Mouse (Mus musculus): ENCODE data around the gene Mob4. TPM values are rescaled to one million over a fixed set of nuclear protein-coding genes. Genes with fewer than 3 reads are reported as not detected.

Mob4 gene
- polyA plus RNA-seq, 1 experiment from 2014 or later = 183 TPM

- Histone ChIP-seq H3K27ac (ENCODE audit: low read depth, low read length) (no peak overlapping the region), H3K4me2 (replicated peaks; ENCODE audit: low read depth, low read length) (peak overlapping the region; percentile 70), H3K9me3 (ENCODE audit: control insufficient read depth, low read length) (no peaks in the 10 kb centered on the region), H3K4me3 (ENCODE audit: low read depth, low read length) (peak overlapping the region; percentile 91), H3K27me3 (ENCODE audit: control insufficient read depth, insufficient read depth, low read length) (no peaks in the 10 kb centered on the region), H3K36me3 (ENCODE audit: control insufficient read depth, insufficient read depth, low read length) (no peaks in the 10 kb centered on the region), H3K4me1 (replicated peaks; ENCODE audit: control insufficient read depth, insufficient read depth, low read length) (0 out of 2 replicates have a peak, but pooled peaks cover 2% of the 10 kb centered on the region), H3K9ac (ENCODE audit: low read depth, low read length) (peak overlapping the region; percentile 73; the same call in 1 of the 2 replicates)
- WGBS = 91% methylated on average over 5 of the region's 5 CpGs
- DNase-seq (ENCODE audit: low spot score) (no peak), ATAC-seq (ENCODE audit: low FRiP score) (no peak)
These were observed 41.5 kb upstream of the Mob4 start for GRCm38 (mm10) chr1:55089498-55090064.

DNA sequence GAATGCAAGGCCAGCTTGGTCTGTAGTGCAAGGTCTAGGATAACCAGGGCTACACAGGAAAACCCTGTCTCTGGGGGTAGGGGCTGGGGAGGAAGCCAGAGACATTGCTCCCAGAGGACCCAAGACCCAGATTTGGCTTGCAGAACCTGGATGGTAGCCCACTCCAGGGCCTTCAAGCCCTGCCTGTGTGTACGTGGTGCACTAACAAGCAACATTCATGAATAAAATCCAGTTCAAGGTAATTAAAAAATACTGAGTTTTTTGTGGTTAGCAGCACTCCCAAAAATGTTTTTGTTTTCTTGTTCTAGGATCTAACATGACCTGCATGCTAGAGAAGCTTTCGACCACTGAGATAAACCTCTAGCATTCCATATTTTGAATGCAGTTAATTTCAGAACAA is 39.0 kb upstream of the Mob4 start:
- H3K4me3 ChIP-seq (ENCODE audit: low read depth, low read length) = no peak overlapping the region
- ATAC-seq (ENCODE audit: low FRiP score) (no peak), DNase-seq (ENCODE audit: low spot score) (no peak)
- no peaks in the 10 kb centered on the region for H3K9me3 ChIP-seq (ENCODE audit: control insufficient read depth, low read length)
- no peaks in the 10 kb centered on the region for H3K36me3 ChIP-seq (ENCODE audit: control insufficient read depth, insufficient read depth, low read length)
- H3K4me1 ChIP-seq (replicated peaks; ENCODE audit: control insufficient read depth, insufficient read depth, low read length) = 0 out of 2 replicates have a peak, but pooled peaks cover 2% of the 10 kb centered on the region
- no peak overlapping the region for H3K4me2 ChIP-seq (replicated peaks; ENCODE audit: low read depth, low read length)
- H3K27me3 ChIP-seq (ENCODE audit: control insufficient read depth, insufficient read depth, low read length) = no peaks in the 10 kb centered on the region
- H3K9ac ChIP-seq (ENCODE audit: low read depth, low read length) = no peak overlapping the region
- H3K27ac ChIP-seq (ENCODE audit: low read depth, low read length) = no peak overlapping the region
- 91% methylated on average over 2 of the region's 2 CpGs for WGBS

- Histone ChIP-seq H3K4me1 (replicated peaks; ENCODE audit: control insufficient read depth, insufficient read depth, low read length) (0 out of 2 replicates have a peak, but pooled peaks cover 2% of the 10 kb centered on the region), H3K4me2 (replicated peaks; ENCODE audit: low read depth, low read length) (no peak overlapping the region), H3K36me3 (ENCODE audit: control insufficient read depth, insufficient read depth, low read length) (no peaks in the 10 kb centered on the region), H3K9ac (ENCODE audit: low read depth, low read length) (no peak overlapping the region), H3K27me3 (ENCODE audit: control insufficient read depth, insufficient read depth, low read length) (no peaks in the 10 kb centered on the region), H3K4me3 (ENCODE audit: low read depth, low read length) (no peak overlapping the region), H3K27ac (ENCODE audit: low read depth, low read length) (no peak overlapping the region), H3K9me3 (ENCODE audit: control insufficient read depth, low read length) (no peaks in the 10 kb centered on the region)
- WGBS = 81% methylated on average over 1 of the region's 1 CpGs
- ATAC-seq (ENCODE audit: low FRiP score) (no peak), DNase-seq (ENCODE audit: low spot score) (no peak)
These were observed 38.6 kb upstream of the Mob4 start for GRCm38 (mm10) chr1:55092469-55092868.

GRCm38 (mm10) chr1:55106919-55107585 is 24.0 kb upstream of the Mob4 start:
- H3K4me1 ChIP-seq (replicated peaks; ENCODE audit: control insufficient read depth, insufficient read depth, low read length) = no peaks in the 10 kb centered on the region
- no peak overlapping the region for H3K4me2 ChIP-seq (replicated peaks; ENCODE audit: low read depth, low read length)
- H3K27me3 ChIP-seq (ENCODE audit: control insufficient read depth, insufficient read depth, low read length) = no peaks in the 10 kb centered on the region
- no peaks in the 10 kb centered on the region for H3K9me3 ChIP-seq (ENCODE audit: control insufficient read depth, low read length)
- no peak overlapping the region for H3K4me3 ChIP-seq (ENCODE audit: low read depth, low read length)
- no peak overlapping the region for H3K27ac ChIP-seq (ENCODE audit: low read depth, low read length)
- H3K36me3 ChIP-seq (ENCODE audit: control insufficient read depth, insufficient read depth, low read length) = no peaks in the 10 kb centered on the region
- 89% methylated on average over 9 of the region's 9 CpGs for WGBS
- ATAC-seq (ENCODE audit: low FRiP score) = no peak
- H3K9ac ChIP-seq (ENCODE audit: low read depth, low read length) = no peak overlapping the region
- DNase-seq (ENCODE audit: low spot score) = no peak

- no peak overlapping the region for H3K4me2 ChIP-seq (replicated peaks; ENCODE audit: low read depth, low read length)
- DNase-seq (ENCODE audit: low spot score) (no peak), ATAC-seq (ENCODE audit: low FRiP score) (no peak)
- no peaks in the 10 kb centered on the region for H3K4me1 ChIP-seq (replicated peaks; ENCODE audit: control insufficient read depth, insufficient read depth, low read length)
- H3K27ac ChIP-seq (ENCODE audit: low read depth, low read length) = no peak overlapping the region
- H3K9me3 ChIP-seq (ENCODE audit: control insufficient read depth, low read length) = no peaks in the 10 kb centered on the region
- no peaks in the 10 kb centered on the region for H3K36me3 ChIP-seq (ENCODE audit: control insufficient read depth, insufficient read depth, low read length)
- WGBS = 85% methylated on average over 1 of the region's 1 CpGs
- H3K4me3 ChIP-seq (ENCODE audit: low read depth, low read length) = no peak overlapping the region
- H3K9ac ChIP-seq (ENCODE audit: low read depth, low read length) = no peak overlapping the region
- H3K27me3 ChIP-seq (ENCODE audit: control insufficient read depth, insufficient read depth, low read length) = no peaks in the 10 kb centered on the region
These were observed 23.4 kb upstream of the Mob4 start for GRCm38 (mm10) chr1:55107644-55108043.

DNA sequence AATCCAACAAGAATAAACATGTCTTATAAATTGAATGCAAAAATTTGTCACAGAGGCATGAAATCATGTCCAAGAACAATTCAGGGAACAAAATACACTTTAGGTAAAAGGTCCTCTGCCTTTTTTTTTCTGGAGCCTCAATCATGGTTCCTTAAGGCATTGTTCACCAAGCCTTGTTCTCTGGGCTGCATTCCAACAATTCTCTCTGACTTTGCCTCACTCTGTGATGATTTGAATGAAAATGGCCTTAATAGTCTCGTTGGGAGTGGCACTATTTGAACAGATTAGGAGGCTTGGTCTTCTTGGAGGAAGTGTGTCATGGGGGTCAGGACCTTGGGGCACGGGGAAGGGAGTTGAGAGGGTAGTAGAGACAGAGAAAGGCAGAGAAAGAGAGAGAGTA is 22.6 kb upstream of the Mob4 start:
- Histone ChIP-seq H3K9me3 (ENCODE audit: control insufficient read depth, low read length) (no peaks in the 10 kb centered on the region), H3K27me3 (ENCODE audit: control insufficient read depth, insufficient read depth, low read length) (no peaks in the 10 kb centered on the region), H3K9ac (ENCODE audit: low read depth, low read length) (no peak overlapping the region), H3K4me3 (ENCODE audit: low read depth, low read length) (no peak overlapping the region), H3K4me2 (replicated peaks; ENCODE audit: low read depth, low read length) (no peak overlapping the region), H3K4me1 (replicated peaks; ENCODE audit: control insufficient read depth, insufficient read depth, low read length) (no peaks in the 10 kb centered on the region), H3K27ac (ENCODE audit: low read depth, low read length) (no peak overlapping the region), H3K36me3 (ENCODE audit: control insufficient read depth, insufficient read depth, low read length) (no peaks in the 10 kb centered on the region)
- 52% methylated on average over 2 of the region's 2 CpGs for WGBS
- DNase-seq (ENCODE audit: low spot score) (no peak), ATAC-seq (ENCODE audit: low FRiP score) (no peak)

GRCm38 (mm10) chr1:55109066-55109766 is 21.8 kb upstream of the Mob4 start:
- no peaks in the 10 kb centered on the region for H3K36me3 ChIP-seq (ENCODE audit: control insufficient read depth, insufficient read depth, low read length)
- H3K27ac ChIP-seq (ENCODE audit: low read depth, low read length) = no peak overlapping the region
- no peak overlapping the region for H3K9ac ChIP-seq (ENCODE audit: low read depth, low read length)
- no peak overlapping the region for H3K4me2 ChIP-seq (replicated peaks; ENCODE audit: low read depth, low read length)
- H3K4me3 ChIP-seq (ENCODE audit: low read depth, low read length) = no peak overlapping the region
- DNase-seq (ENCODE audit: low spot score) = no peak
- H3K9me3 ChIP-seq (ENCODE audit: control insufficient read depth, low read length) = no peaks in the 10 kb centered on the region
- WGBS = 90% methylated on average over 4 of the region's 4 CpGs
- ATAC-seq (ENCODE audit: low FRiP score) = no peak
- no peaks in the 10 kb centered on the region for H3K27me3 ChIP-seq (ENCODE audit: control insufficient read depth, insufficient read depth, low read length)
- no peaks in the 10 kb centered on the region for H3K4me1 ChIP-seq (replicated peaks; ENCODE audit: control insufficient read depth, insufficient read depth, low read length)

GRCm38 (mm10) chr1:55123046-55123445 is 8.0 kb upstream of the Mob4 start:
- H3K4me2 ChIP-seq (replicated peaks; ENCODE audit: low read depth, low read length) = no peak overlapping the region
- no peaks in the 10 kb centered on the region for H3K9me3 ChIP-seq (ENCODE audit: control insufficient read depth, low read length)
- DNase-seq (ENCODE audit: low spot score) = no peak
- WGBS = 84% methylated on average over 5 of the region's 5 CpGs
- no peaks in the 10 kb centered on the region for H3K36me3 ChIP-seq (ENCODE audit: control insufficient read depth, insufficient read depth, low read length)
- H3K4me3 ChIP-seq (ENCODE audit: low read depth, low read length) = no peak overlapping the region
- no peaks in the 10 kb centered on the region for H3K4me1 ChIP-seq (replicated peaks; ENCODE audit: control insufficient read depth, insufficient read depth, low read length)
- no peak for ATAC-seq (ENCODE audit: low FRiP score)
- H3K27ac ChIP-seq (ENCODE audit: low read depth, low read length) = no peak overlapping the region
- no peak overlapping the region for H3K9ac ChIP-seq (ENCODE audit: low read depth, low read length)
- H3K27me3 ChIP-seq (ENCODE audit: control insufficient read depth, insufficient read depth, low read length) = no peaks in the 10 kb centered on the region

GRCm38 (mm10) chr1:55123561-55123960 is 7.5 kb upstream of the Mob4 start:
- DNase-seq (ENCODE audit: low spot score) = no peak
- ATAC-seq (ENCODE audit: low FRiP score) = no peak
- Histone ChIP-seq H3K27me3 (ENCODE audit: control insufficient read depth, insufficient read depth, low read length) (no peaks in the 10 kb centered on the region), H3K4me1 (replicated peaks; ENCODE audit: control insufficient read depth, insufficient read depth, low read length) (no peaks in the 10 kb centered on the region), H3K4me2 (replicated peaks; ENCODE audit: low read depth, low read length) (no peak overlapping the region), H3K9ac (ENCODE audit: low read depth, low read length) (no peak overlapping the region), H3K9me3 (ENCODE audit: control insufficient read depth, low read length) (no peaks in the 10 kb centered on the region), H3K27ac (ENCODE audit: low read depth, low read length) (no peak overlapping the region), H3K4me3 (ENCODE audit: low read depth, low read length) (no peak overlapping the region), H3K36me3 (ENCODE audit: control insufficient read depth, insufficient read depth, low read length) (no peaks in the 10 kb centered on the region)
- 93% methylated on average over 2 of the region's 2 CpGs for WGBS

Data from hindbrain, embryonic 11.5 days (tissue).